Mouse (Mus musculus): ENCODE results near the gene Pou4f1. TPM values are rescaled to one million over a fixed set of nuclear protein-coding genes. Genes with fewer than 3 reads are reported as not detected.

Pou4f1 gene
- total RNA-seq, 2 experiments from 2014 or later, result 0.42 to 0.51 TPM

GRCm38 (mm10) chr14:104457966-104458710 lies 9.7 kb downstream of the Pou4f1 start:
- DNase-seq (ENCODE audit: low spot score in 2 of 2), result no peak

GRCm38 (mm10) chr14:104456976-104457375 lies 10.8 kb downstream of the Pou4f1 start:
- DNase-seq (ENCODE audit: low spot score in 2 of 2), result no peak

GRCm38 (mm10) chr14:104453824-104454223 lies 14.0 kb downstream of the Pou4f1 start:
- DNase-seq (ENCODE audit: low spot score in 2 of 2), result no peak

GRCm38 (mm10) chr14:104434293-104434692 lies 33.5 kb downstream of the Pou4f1 start:
- no peak for DNase-seq (ENCODE audit: low spot score in 2 of 2)

- DNase-seq (ENCODE audit: low spot score in 2 of 2), result no peak
Observed at GRCm38 (mm10) chr14:104430819-104431218, 37.0 kb downstream of the Pou4f1 start.

- no peak for DNase-seq (ENCODE audit: low spot score in 2 of 2)
Observed at GRCm38 (mm10) chr14:104423688-104424470, 43.9 kb downstream of the Pou4f1 start.

Other genes with a start within 250 kb of the Pou4f1 start
- gene Rnf219, start 54.6 kb upstream of the Pou4f1 start, total RNA-seq (2021), result 10 to 100 TPM; 13.8 to 15.3 TPM

All from adrenal gland, postnatal 4 days (tissue).